Mouse (Mus musculus): Measurements from ENCODE around the gene Hdgfl2.
"Not testable (repeated sequence)": the region's sequence is repeated elsewhere in the genome, so short reads cannot be mapped to it uniquely, and the experiment has no call there.

The Hdgfl2 gene

GRCm38 (mm10) chr17:56102927-56103326 is 23.5 kb downstream of the Hdgfl2 start:
- in situ Hi-C loops (cut with MboI; ENCODE audit: unreplicated experiment in 2 of 2): no loop called here

DNA sequence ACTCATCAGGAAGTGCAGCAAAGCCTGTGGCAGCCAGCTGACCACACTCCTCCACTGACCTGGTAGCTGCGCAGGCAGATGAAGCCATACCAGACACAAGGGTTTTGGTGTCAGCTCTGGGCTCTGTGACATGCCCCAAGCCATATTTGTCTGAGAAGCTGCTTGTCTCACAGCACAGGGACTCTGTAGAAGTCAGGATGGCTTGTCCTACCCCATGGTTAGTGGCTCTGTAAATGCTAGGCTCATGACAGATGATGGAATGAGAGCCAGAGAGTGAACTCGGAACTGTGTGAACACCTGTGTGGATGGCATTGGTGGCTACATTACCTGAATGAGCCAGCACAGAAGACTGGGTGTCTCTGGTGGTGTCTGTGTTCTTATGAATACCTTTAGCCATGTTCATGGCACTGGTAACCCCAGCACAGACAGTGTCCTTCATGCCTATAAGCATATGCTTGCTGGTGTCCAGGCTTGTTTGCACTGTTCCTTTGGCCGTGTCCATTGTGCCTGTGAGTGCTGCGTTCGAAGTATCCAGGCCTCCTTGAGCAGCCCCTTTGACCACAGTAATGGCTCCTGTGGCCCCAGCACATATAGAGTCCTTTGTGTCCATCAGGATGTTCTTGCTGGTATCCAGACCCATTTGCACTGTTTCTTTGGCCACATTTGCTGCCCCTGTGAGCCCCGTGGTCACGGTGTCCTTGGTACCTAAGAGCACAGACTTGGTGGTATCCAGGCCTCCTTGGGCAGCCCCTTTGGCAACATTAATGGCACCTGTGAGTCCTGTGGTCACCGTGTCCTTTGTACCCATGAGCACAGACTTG is 24.2 kb downstream of the Hdgfl2 start:
- in situ Hi-C loops (cut with MboI; ENCODE audit: unreplicated experiment in 2 of 2): no loop called here

- in situ Hi-C loops (cut with MboI; ENCODE audit: unreplicated experiment in 2 of 2): not testable (repeated sequence)
Observed at GRCm38 (mm10) chr17:56104821-56105220, 25.4 kb downstream of the Hdgfl2 start.

GRCm38 (mm10) chr17:56106436-56106835 is 27.0 kb downstream of the Hdgfl2 start:
- in situ Hi-C loops (cut with MboI; ENCODE audit: unreplicated experiment in 2 of 2): not testable (repeated sequence)

- in situ Hi-C loops (cut with MboI; ENCODE audit: unreplicated experiment in 2 of 2): no loop called here
Observed at GRCm38 (mm10) chr17:56106981-56107380, 27.5 kb downstream of the Hdgfl2 start.

DNA sequence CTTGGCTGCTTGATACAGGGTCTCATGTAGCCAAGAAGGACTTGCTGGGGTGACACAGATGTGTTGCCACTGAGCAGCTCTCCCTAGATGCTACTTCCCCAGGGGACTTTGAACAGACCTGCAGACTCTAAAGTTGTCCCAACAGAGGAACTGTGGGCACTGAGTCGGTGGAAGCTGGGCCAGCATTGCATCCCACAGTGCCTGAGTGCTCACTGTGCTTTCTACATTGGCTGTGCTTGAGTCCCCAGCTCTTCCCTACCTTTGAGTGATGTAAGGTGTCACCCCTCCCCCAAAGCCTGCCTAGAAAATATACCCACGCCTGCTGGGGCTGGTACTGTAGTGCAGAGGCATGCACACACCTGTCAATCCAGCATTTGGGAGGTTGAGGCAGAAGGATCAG is 28.3 kb downstream of the Hdgfl2 start:
- in situ Hi-C loops (cut with MboI; ENCODE audit: unreplicated experiment in 2 of 2): no loop called here

DNA sequence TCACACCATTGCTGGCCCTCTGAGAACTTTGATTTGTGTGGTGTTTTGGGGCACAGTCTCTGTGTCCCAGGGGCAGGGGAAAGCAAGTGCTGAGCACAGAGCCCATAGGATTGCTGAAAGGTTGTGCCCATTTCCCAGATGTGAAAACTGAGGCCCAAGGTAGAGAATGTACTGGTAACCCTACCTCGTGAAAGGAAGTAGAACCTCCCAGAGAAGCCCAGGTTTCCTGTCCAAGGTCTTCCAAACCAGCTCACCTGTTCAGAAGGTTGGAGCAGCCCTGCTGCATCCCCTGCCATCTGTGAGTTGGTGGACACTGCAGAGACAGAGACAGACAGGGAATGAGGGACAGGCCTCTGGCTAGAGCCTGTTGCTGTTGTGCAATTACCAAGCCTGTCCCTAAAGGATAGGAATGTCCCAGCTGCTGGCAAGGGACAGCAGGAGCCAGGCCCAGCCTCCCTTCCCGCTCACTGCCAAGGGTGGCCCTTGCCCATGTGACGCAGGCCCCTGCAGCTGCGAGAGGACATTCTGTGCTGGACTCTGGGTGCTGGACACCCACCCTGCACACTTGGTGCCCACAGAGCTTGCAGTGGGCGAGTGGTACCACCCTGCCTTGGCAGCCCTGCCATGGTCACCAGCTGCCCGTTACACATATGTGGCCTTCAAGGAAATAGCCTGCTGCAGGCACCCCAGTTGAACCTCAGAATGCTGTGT is 29.1 kb downstream of the Hdgfl2 start:
- in situ Hi-C loops (cut with MboI; ENCODE audit: unreplicated experiment in 2 of 2): no loop called here

DNA sequence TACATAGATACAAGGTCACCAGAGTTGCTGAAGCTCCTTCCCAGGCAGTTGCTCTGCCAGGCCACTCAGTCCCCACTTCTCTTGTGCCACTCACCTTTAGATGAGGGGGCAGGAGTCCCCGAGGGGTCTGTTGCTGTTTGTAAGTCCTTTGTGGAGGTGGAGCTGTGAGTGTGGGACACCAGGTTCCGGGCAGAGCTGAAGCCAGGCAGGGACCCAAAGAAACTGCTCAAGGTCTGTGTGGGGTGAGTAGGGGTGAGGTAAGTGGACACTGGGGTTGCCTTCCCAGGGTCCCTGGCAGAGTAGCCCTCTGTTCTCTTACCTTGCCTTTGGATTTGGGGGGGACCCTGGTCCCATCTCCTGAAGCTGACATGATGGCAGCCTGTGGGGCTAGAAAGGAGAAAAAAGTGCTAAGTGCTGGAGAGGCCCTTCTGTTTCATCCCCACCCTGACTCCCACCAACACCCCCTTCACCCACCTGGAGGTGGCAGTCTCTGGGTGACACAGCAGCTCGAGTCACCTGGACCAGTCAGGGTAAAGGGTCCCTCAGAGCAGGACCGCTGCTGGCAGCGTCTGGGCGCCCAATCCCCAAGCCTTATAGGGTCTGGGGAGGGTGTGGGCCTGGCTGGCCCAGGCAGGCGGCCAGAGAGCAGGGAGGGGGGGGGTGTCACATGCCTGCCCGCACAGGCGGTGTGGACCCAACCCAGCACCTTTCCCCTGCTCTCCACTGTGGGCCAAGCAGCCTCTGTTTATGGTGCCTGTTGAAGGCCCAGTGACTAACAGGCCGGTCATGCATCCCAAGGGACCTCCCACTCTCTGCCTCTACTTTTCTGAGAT is 30.0 kb downstream of the Hdgfl2 start, which contains the start of gene Plin4:
TSS of gene Plin4 (minus strand) at position 585 of the 833 bp plus-strand sequence.
- in situ Hi-C loops (cut with MboI; ENCODE audit: unreplicated experiment in 2 of 2): loop anchor here in 1 of 2 experiments (10.0 kb wide), 1 partner anchor 555 kb away; no protein-coding TSS in a partner anchor

DNA sequence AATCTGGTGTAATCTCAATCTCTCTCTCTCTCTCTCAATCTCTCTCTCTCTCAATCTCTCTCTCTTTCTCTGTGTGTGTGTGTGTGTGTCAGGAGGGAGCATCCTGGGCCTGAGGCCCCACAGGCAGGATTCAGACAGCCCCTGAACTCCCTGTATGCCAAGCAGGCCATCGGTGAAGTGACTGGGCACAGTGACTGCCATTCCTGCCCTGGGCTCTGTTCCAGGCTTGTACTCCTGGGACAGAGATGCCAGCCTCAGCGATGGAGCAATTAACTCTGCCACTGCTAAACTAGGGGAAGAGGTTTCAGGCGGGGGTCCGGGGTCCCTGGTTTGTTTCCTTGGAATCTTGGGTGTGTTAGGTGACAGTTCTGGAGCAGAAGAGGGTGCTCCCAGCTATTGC is 31.1 kb downstream of the Hdgfl2 start:
- in situ Hi-C loops (cut with MboI; ENCODE audit: unreplicated experiment in 2 of 2): loop anchor here in 1 of 2 experiments (10.0 kb wide), 1 partner anchor 554 kb away; no protein-coding TSS in a partner anchor

GRCm38 (mm10) chr17:56111021-56111420 is 31.6 kb downstream of the Hdgfl2 start:
- in situ Hi-C loops (cut with MboI; ENCODE audit: unreplicated experiment in 2 of 2): loop anchor here in 1 of 2 experiments (10.0 kb wide), 1 partner anchor 554 kb away; no protein-coding TSS in a partner anchor

GRCm38 (mm10) chr17:56111864-56112263 is 32.4 kb downstream of the Hdgfl2 start:
- in situ Hi-C loops (cut with MboI; ENCODE audit: unreplicated experiment in 2 of 2): loop anchor here in 1 of 2 experiments (10.0 kb wide), 1 partner anchor 553 kb away; no protein-coding TSS in a partner anchor

DNA sequence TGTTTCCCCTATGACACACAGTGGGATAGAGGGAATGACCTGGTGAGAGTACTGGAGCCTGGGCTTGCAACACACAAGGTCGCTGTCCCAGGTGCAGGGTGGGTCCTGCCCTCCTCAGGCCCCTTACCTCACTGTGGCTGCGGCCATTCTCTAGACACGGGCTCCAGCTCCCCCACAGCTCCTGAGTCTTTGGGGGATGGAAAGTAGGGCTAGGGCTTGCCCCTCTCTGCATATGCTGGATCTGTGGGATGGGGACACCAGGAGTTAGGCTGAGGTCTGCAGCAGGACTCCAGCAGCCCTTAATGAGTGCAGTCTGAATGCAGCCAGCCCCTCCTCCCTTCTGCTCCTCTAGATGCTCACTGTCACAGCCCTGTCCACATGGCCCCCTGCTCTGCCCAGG is 33.3 kb downstream of the Hdgfl2 start:
- in situ Hi-C loops (cut with MboI; ENCODE audit: unreplicated experiment in 2 of 2): loop anchor here in 1 of 2 experiments (10.0 kb wide), 1 partner anchor 552 kb away; no protein-coding TSS in a partner anchor

DNA sequence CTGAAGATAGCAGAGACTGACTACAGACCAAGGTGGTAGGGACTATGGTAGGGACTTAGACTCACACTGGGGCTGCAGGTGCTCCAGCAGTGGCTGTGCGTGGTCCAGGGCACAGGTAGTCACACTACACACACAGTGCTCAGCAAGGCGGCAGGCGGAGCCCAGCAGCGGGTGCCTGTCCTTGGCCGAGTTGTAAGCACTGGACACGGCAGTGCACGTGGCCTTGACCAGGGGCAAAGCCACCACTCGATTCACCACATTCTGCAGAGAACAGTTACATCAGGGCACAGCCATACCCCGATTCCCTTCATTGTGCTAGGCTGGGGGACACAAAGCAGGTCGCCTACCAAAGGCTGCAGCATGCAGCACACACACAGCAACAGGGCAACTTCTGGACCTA is 36.8 kb downstream of the Hdgfl2 start:
- in situ Hi-C loops (cut with MboI; ENCODE audit: unreplicated experiment in 2 of 2): loop anchor here in 1 of 2 experiments (10.0 kb wide), 1 partner anchor 549 kb away; no protein-coding TSS in a partner anchor

GRCm38 (mm10) chr17:56117251-56117710 is 37.8 kb downstream of the Hdgfl2 start, which contains the start of gene Plin5:
Plin5 (minus strand) TSS chr17:56117596.
- in situ Hi-C loops (cut with MboI; ENCODE audit: unreplicated experiment in 2 of 2): loop anchor here in 1 of 2 experiments (10.0 kb wide), 1 partner anchor 548 kb away; no protein-coding TSS in a partner anchor

- in situ Hi-C loops (cut with MboI; ENCODE audit: unreplicated experiment in 2 of 2): loop anchor here in 1 of 2 experiments (10.0 kb wide), 1 partner anchor 545 kb away; no protein-coding TSS in a partner anchor
Observed at GRCm38 (mm10) chr17:56119431-56119830, 40.0 kb downstream of the Hdgfl2 start.

GRCm38 (mm10) chr17:56119981-56120880 is 40.8 kb downstream of the Hdgfl2 start:
- in situ Hi-C loops (cut with MboI; ENCODE audit: unreplicated experiment in 2 of 2): loop anchor here in 1 of 2 experiments (10.0 kb wide), 2 partner anchors 435 to 545 kb away; partner anchors contain the start of gene Gm20219

DNA sequence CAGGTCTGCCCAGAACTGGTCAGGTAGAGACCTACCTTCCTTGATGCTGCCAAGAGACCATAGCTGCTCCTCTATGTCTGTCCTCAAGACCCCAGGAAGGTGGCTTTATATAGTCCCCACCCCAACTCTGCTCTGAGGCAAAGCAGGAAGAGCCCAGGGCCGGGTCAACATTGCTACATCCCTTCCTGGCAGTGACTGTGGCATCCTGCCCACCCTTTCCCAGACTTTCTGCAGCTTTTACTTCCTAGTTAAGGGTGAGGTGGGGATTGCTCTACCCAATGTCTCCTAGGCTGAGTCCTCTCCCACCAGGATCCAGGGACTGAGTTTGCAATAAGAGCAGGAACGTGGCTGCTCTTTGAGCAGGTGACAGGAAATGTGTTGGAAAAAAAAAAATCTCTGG is 42.4 kb downstream of the Hdgfl2 start, which contains the start of gene Lrg1:
TSS of gene Lrg1 (minus strand) at position 176 of the 400 bp plus-strand sequence.
- in situ Hi-C loops (cut with MboI; ENCODE audit: unreplicated experiment in 2 of 2): loop anchor here in 1 of 2 experiments (10.0 kb wide), 1 partner anchor 433 kb away; the partner anchor contains the start of gene Gm20219

DNA sequence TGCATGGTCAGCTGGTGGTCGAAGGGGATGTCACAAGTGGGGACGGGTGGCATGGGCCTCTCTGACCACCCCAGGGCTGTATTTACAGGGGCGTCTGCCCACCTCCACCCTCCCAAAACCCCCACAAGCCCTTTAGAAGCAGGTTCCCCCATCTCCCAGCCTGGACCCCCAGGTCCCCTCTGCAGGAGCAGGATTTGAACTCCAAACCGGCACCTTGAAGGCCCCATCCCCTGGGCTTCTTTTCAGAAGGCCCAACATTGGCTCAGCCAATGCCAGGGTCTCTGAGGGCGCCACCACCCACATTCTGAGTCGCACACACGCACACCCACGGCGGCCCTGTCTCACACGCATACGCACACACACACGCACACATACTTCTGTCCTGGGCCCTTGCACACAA is 43.7 kb downstream of the Hdgfl2 start:
- in situ Hi-C loops (cut with MboI; ENCODE audit: unreplicated experiment in 2 of 2): loop anchor here in 1 of 2 experiments (10.0 kb wide), 1 partner anchor 432 kb away; the partner anchor contains the start of gene Gm20219

All from v-Abl transformed pro-B cells (cell line).